ENCODE assay signal across 8 mouse cellular contexts in the genomic region with DNA sequence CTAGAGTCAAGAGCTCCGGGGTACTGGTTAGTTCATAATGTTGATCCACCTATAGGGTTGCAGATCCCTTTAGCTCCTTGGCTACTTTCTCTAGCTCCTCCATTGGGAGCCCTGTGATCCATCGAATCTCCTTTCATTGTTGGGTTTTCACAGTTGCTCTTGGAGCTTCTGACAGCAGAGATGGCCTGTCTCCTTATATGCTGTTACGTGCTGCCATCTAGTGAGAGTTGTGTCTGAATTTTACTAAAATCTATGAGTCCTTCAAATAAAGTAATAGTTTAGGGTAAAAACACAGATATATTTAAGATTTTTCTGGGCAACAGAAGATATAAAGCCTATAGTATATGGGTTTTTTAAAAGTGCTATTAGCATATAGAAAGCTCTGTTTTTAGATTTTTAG. TPM values are rescaled to one million over a fixed set of nuclear protein-coding genes. Genes with fewer than 3 reads are reported as not detected.
DNase-seq lines count a peak whose midpoint lies in the region; ATAC-seq and TF ChIP-seq lines count a peak whose summit lies in the region.
"Not testable (repeated sequence)": the region's sequence is repeated elsewhere in the genome, so short reads cannot be mapped to it uniquely, and the experiment has no call there.

No protein-coding gene starts in this region.

- peak; percentile 75 for TF ChIP-seq CTCF in midbrain, postnatal 0 days (IDR thresholded peaks at IDR 0.05)

- H3K4me3 ChIP-seq in midbrain, postnatal 0 days (ENCODE audit: low read depth, low read length) = not testable (repeated sequence)

- DNase-seq in MN1 (ENCODE audit: low spot score) = peak; percentile 36
- peak; percentile 30 for DNase-seq in brain, embryonic 18.5 days (ENCODE audit: low read depth, low spot score)
- DNase-seq in cerebellum, postnatal 36 days = peak; percentile 33 to 54
- peak; percentile 16 to 78 for DNase-seq in frontal cortex, adult 2 months (ENCODE audit: extremely low spot score in 1 of 2, low spot score in 1 of 2)
- peak; percentile 26 to 31 for DNase-seq in kidney, adult 8-10 months
- peak; percentile 56 to 62 for DNase-seq in left cerebral cortex, postnatal 14 days (ENCODE audit: low spot score in 2 of 2)
- peak; percentile 83 for DNase-seq in midbrain, postnatal 0 days (ENCODE audit: low spot score)
- DNase-seq in thymus, postnatal 0 days (ENCODE audit: low spot score) = peak; percentile 56

- WGBS in midbrain, postnatal 0 days = 34% methylated on average over 2 of the region's 3 CpGs

- ATAC-seq in midbrain, postnatal 0 days (ENCODE audit: low FRiP score) = not testable (repeated sequence)

- not testable (repeated sequence) for H3K4me2 ChIP-seq in midbrain, postnatal 0 days (ENCODE audit: low read depth, low read length, poor library complexity, severe bottlenecking)

- not testable (repeated sequence) for H3K27me3 ChIP-seq in midbrain, postnatal 0 days (ENCODE audit: insufficient read depth, low read length)

- H3K36me3 ChIP-seq in midbrain, postnatal 0 days (ENCODE audit: insufficient read depth, low read length) = not testable (repeated sequence)

- intact Hi-C loops in left cerebral cortex, postnatal 14 days (cut with DNase I) = loop anchor here (2.0 kb wide), 1 partner anchor 220 kb away; no protein-coding TSS in a partner anchor

- H3K9me3 ChIP-seq in midbrain, postnatal 0 days (ENCODE audit: low read length) = not testable (repeated sequence)

- H3K4me1 ChIP-seq in midbrain, postnatal 0 days (ENCODE audit: insufficient read depth, low read length) = not testable (repeated sequence)

- H3K27ac ChIP-seq in midbrain, postnatal 0 days (ENCODE audit: low read depth, low read length) = not testable (repeated sequence)

- not testable (repeated sequence) for H3K9ac ChIP-seq in midbrain, postnatal 0 days (replicated peaks; ENCODE audit: low read length, poor library complexity, severe bottlenecking)

RNA-seq across cellular contexts. Expression of gene Tapt1, which starts 42.1 kb away (rescaled TPM):
- 49.0 and 52.4 TPM in 2 replicates for polyA plus RNA-seq in frontal cortex, adult 2 months (2012; rRNA removed)
- 10 to 100 TPM; 44.1 to 45.0 TPM for total RNA-seq in left cerebral cortex, postnatal 14 days (2021)
- total RNA-seq in midbrain, postnatal 0 days (2014; rRNA removed) = 52.4 and 56.7 TPM in 2 replicates
- 24.7 and 27.3 TPM in 2 replicates for polyA plus RNA-seq in midbrain, postnatal 0 days (2015; fragmentation: Nextera tagmentation; extraction: Ambion mirVana)
- polyA plus RNA-seq in thymus, postnatal 0 days (2015; fragmentation: Nextera tagmentation; extraction: Ambion mirVana) = 104 and 126 TPM in 2 replicates

Comparison
In these comparisons a context has a peak if more than half of its experiments do, and no peak if none do; other contexts are left out.
1. DNase-seq: peak in every context shown above with its lines; median percentile 83 in midbrain, postnatal 0 days; 59 in left cerebral cortex, postnatal 14 days; 56 in thymus, postnatal 0 days; 47 in frontal cortex, adult 2 months; 44 in cerebellum, postnatal 36 days; 36 in MN1; 30 in brain, embryonic 18.5 days; 28 in kidney, adult 8-10 months.